Mouse (Mus musculus): Measurements from ENCODE around the gene Rbm39.

- TF ChIP-seq MAX (IDR thresholded peaks at IDR 0.05) (no peak), CTCF (IDR thresholded peaks at IDR 0.05; ENCODE audit: control insufficient read depth, insufficient read depth, insufficient read length) (no peak)
Measured at GRCm38 (mm10) chr2:156191540-156191939, 11.5 kb upstream of the Rbm39 start.
